Mouse (Mus musculus) erythroblast, embryonic 14.5 days (primary cell): ENCODE data around the gene Sv2c. TPM values are rescaled to one million over a fixed set of nuclear protein-coding genes. Genes with fewer than 3 reads are reported as not detected.

Experiments
- H3K27me3 ChIP-seq: 2 replicates; pipeline ENCODE4 v1.6.1; 2012; ENCODE audit warnings: inconsistent platforms; ENCODE audit not compliant: control insufficient read depth
- H3K36me3 ChIP-seq: 2 replicates; pipeline ENCODE4 v1.6.1; 2012; ENCODE audit warnings: mild to moderate bottlenecking, inconsistent platforms; ENCODE audit not compliant: control insufficient read depth
- H3K4me1 ChIP-seq: 2 replicates; pipeline ENCODE4 v1.6.1; 2012; ENCODE audit warnings: inconsistent platforms; ENCODE audit not compliant: control insufficient read depth
- H3K4me3 ChIP-seq: replicated peaks from 2 replicates; pipeline ENCODE3; 2012; ENCODE audit warnings: moderate library complexity, mild to moderate bottlenecking, inconsistent platforms
- H3K9me3 ChIP-seq: 2 replicates; pipeline ENCODE4 v1.6.1; 2012; ENCODE audit warnings: low read length, inconsistent platforms, mixed read lengths; ENCODE audit not compliant: control insufficient read depth
- GATA1 ChIP-seq: IDR thresholded peaks from 2 replicates; pipeline ENCODE4 v1.6.1; 2012; ENCODE audit warnings: low read length, inconsistent platforms, mixed read lengths
- TAL1 ChIP-seq: IDR thresholded peaks from 3 replicates; pipeline ENCODE4 v1.6.1; 2012; ENCODE audit warnings: low read length, inconsistent platforms, mixed read lengths
- polyA plus RNA-seq: library from polyadenylated mRNA; stranded (reverse); fragments of >175 nt; gene quantifications from 2 replicates; pipeline ENCODE4 v1.2.3, GENCODE M21; 2012

Gene Sv2c
- polyA plus RNA-seq, 1 experiment, result 0.01 TPM

- Histone ChIP-seq H3K4me1 (peaks cover 49% of the 10 kb centered on the region), H3K4me3 (no peak overlapping the region)
- no peak for TF ChIP-seq TAL1
These were observed 176.0 kb downstream of the Sv2c start for GRCm38 (mm10) chr13:95956327-95956781.

GRCm38 (mm10) chr13:95955204-95955603 is 177.2 kb downstream of the Sv2c start:
- peaks cover 51% of the 10 kb centered on the region for H3K4me1 ChIP-seq
- H3K36me3 ChIP-seq, result no peaks in the 10 kb centered on the region
- TF ChIP-seq TAL1, result no peak
- no peaks in the 10 kb centered on the region for H3K9me3 ChIP-seq
- no peak overlapping the region for H3K4me3 ChIP-seq
- H3K27me3 ChIP-seq, result no peaks in the 10 kb centered on the region

More at GRCm38 (mm10) chr13:95956327-95956781, 176.0 kb downstream of the Sv2c start:
- Histone ChIP-seq H3K36me3 (no peaks in the 10 kb centered on the region), H3K27me3 (peaks cover 3% of the 10 kb centered on the region), H3K9me3 (no peaks in the 10 kb centered on the region)

- Histone ChIP-seq H3K4me1 (peaks cover 57% of the 10 kb centered on the region), H3K36me3 (no peaks in the 10 kb centered on the region), H3K4me3 (no peak overlapping the region), H3K9me3 (no peaks in the 10 kb centered on the region), H3K27me3 (no peaks in the 10 kb centered on the region)
- TF ChIP-seq TAL1 (no peak), GATA1 (no peak)
These were observed 178.7 kb downstream of the Sv2c start for GRCm38 (mm10) chr13:95953636-95954035.

GRCm38 (mm10) chr13:95952263-95952662 is 180.1 kb downstream of the Sv2c start:
- TF ChIP-seq TAL1 (no peak), GATA1 (no peak)
- Histone ChIP-seq H3K27me3 (no peaks in the 10 kb centered on the region), H3K36me3 (no peaks in the 10 kb centered on the region), H3K4me1 (peaks cover 57% of the 10 kb centered on the region), H3K4me3 (no peak overlapping the region), H3K9me3 (no peaks in the 10 kb centered on the region)

- peak overlapping the region; percentile 32 for H3K4me3 ChIP-seq
- H3K36me3 ChIP-seq, result no peaks in the 10 kb centered on the region
- no peak for TF ChIP-seq GATA1
- TF ChIP-seq TAL1, result no peak
- H3K27me3 ChIP-seq, result no peaks in the 10 kb centered on the region
- peaks cover 47% of the 10 kb centered on the region for H3K4me1 ChIP-seq
- no peaks in the 10 kb centered on the region for H3K9me3 ChIP-seq
These were observed 181.1 kb downstream of the Sv2c start for GRCm38 (mm10) chr13:95951098-95951894.

- TF ChIP-seq TAL1 (no peak), GATA1 (no peak)
- H3K4me3 ChIP-seq, result peak overlapping the region; percentile 32
- H3K4me1 ChIP-seq, result peaks cover 41% of the 10 kb centered on the region
- no peaks in the 10 kb centered on the region for H3K27me3 ChIP-seq
- H3K36me3 ChIP-seq, result no peaks in the 10 kb centered on the region
- no peaks in the 10 kb centered on the region for H3K9me3 ChIP-seq
These were observed 181.8 kb downstream of the Sv2c start for GRCm38 (mm10) chr13:95950434-95951091.

- TF ChIP-seq TAL1 (no peak), GATA1 (no peak)
- no peaks in the 10 kb centered on the region for H3K9me3 ChIP-seq
- no peak overlapping the region for H3K4me3 ChIP-seq
- H3K27me3 ChIP-seq, result no peaks in the 10 kb centered on the region
- no peaks in the 10 kb centered on the region for H3K36me3 ChIP-seq
- peaks cover 41% of the 10 kb centered on the region for H3K4me1 ChIP-seq
These were observed 183.0 kb downstream of the Sv2c start for GRCm38 (mm10) chr13:95949356-95949755.

- Histone ChIP-seq H3K9me3 (no peaks in the 10 kb centered on the region), H3K4me3 (no peak overlapping the region), H3K36me3 (no peaks in the 10 kb centered on the region), H3K27me3 (no peaks in the 10 kb centered on the region), H3K4me1 (peaks cover 41% of the 10 kb centered on the region)
- TF ChIP-seq TAL1 (no peak), GATA1 (no peak)
These were observed 183.6 kb downstream of the Sv2c start for GRCm38 (mm10) chr13:95948821-95949220.

GRCm38 (mm10) chr13:95948394-95948793 is 184.0 kb downstream of the Sv2c start:
- no peaks in the 10 kb centered on the region for H3K9me3 ChIP-seq
- no peaks in the 10 kb centered on the region for H3K27me3 ChIP-seq
- peaks cover 41% of the 10 kb centered on the region for H3K4me1 ChIP-seq
- no peak overlapping the region for H3K4me3 ChIP-seq
- no peak for TF ChIP-seq GATA1
- TF ChIP-seq TAL1, result no peak
- H3K36me3 ChIP-seq, result no peaks in the 10 kb centered on the region
